Mouse (Mus musculus) liver, adult 2 months (tissue): ENCODE data around the gene Dcakd.

Experiments
- CTCF ChIP-seq: fragments of 200-500 bp; IDR thresholded peaks from 2 replicates; pipeline ENCODE4 v1.5.1; 2011; ENCODE audit warnings: low read depth, low read length, control low read depth
- POLR2A ChIP-seq: fragments of 200-500 bp; IDR thresholded peaks from 2 replicates; pipeline ENCODE4 v1.6.1; 2011; ENCODE audit warnings: low read length, control low read depth; ENCODE audit not compliant: insufficient read depth; ENCODE audit errors: extremely low read depth

- TF ChIP-seq CTCF (no peak), POLR2A (no peak)
These were observed 28.5 kb upstream of the Dcakd start for GRCm38 (mm10) chr11:103056636-103057035.
